Mouse (Mus musculus) heart, postnatal 0 days (tissue): Measurements from ENCODE around the gene Nrp1. TPM values are rescaled to one million over a fixed set of nuclear protein-coding genes. Genes with fewer than 3 reads are reported as not detected.

Experiments used
- ATAC-seq: fragments of 200-750 bp; cut with Nextera tagmentation; 2 replicates; pipeline ENCODE4 v1.8.0; 2017; ENCODE audit warnings: low read depth, moderate number of reproducible peaks, moderate library complexity; ENCODE audit not compliant: insufficient read depth
- DNase-seq: peaks from one replicate; pipeline ENCODE4 v3.0.0-alpha.2; 2016; ENCODE audit warnings: low spot score
- H3K27ac ChIP-seq: fragments of 300-500 bp; sonication (generic); 2 replicates; pipeline ENCODE4 v1.5.1; 2014; ENCODE audit warnings: low read depth, mild to moderate bottlenecking
- H3K27me3 ChIP-seq: fragments of 300-500 bp; sonication (generic); 2 replicates; pipeline ENCODE4 v1.6.1; 2014; ENCODE audit warnings: low read length, mixed read lengths; ENCODE audit not compliant: control insufficient read depth, insufficient read depth
- H3K36me3 ChIP-seq: fragments of 300-500 bp; sonication (generic); replicated peaks from 2 replicates; pipeline ENCODE4 v1.6.1; 2014; ENCODE audit warnings: low read length, mixed read lengths; ENCODE audit not compliant: control insufficient read depth, insufficient read depth
- H3K4me1 ChIP-seq: fragments of 300-500 bp; sonication (generic); 2 replicates; pipeline ENCODE4 v1.6.1; 2014; ENCODE audit warnings: antibody characterized with exemption; ENCODE audit not compliant: control insufficient read depth, insufficient read depth
- H3K4me2 ChIP-seq: fragments of 300-500 bp; sonication (generic); 2 replicates; pipeline ENCODE4 v1.6.1; 2014; ENCODE audit warnings: low read depth, mild to moderate bottlenecking, low read length, moderate library complexity
- H3K4me3 ChIP-seq: fragments of 300-500 bp; sonication (generic); 2 replicates; pipeline ENCODE4 v1.5.1; 2014; ENCODE audit warnings: low read depth, low read length
- H3K9ac ChIP-seq: fragments of 300-500 bp; sonication (generic); replicated peaks from 2 replicates; pipeline ENCODE4 v1.6.1; 2014; ENCODE audit warnings: low read depth, low read length, mixed read lengths
- H3K9me3 ChIP-seq: fragments of 300-500 bp; sonication (generic); replicated peaks from 2 replicates; pipeline ENCODE4 v1.6.1; 2016; ENCODE audit warnings: low read length; ENCODE audit not compliant: control insufficient read depth
- CTCF ChIP-seq: IDR thresholded peaks from 2 replicates; pipeline ENCODE4 v1.5.1; 2016; ENCODE audit warnings: antibody characterized with exemption, control low read depth, low read depth
- EP300 ChIP-seq: IDR thresholded peaks from 2 replicates; pipeline ENCODE4 v1.6.1; 2016; ENCODE audit warnings: antibody characterized with exemption, low read depth
- WGBS: fragments of 180-500 bp; shearing (Covaris S2); extraction: QIAGEN DNeasy Blood & Tissue Kit; methylation state at CpG from one replicate; pipeline ENCODE4 v1.1.7; 2014; 5-methylcytosine and 5-hydroxymethylcytosine counted together
- polyA plus RNA-seq: library from polyadenylated mRNA; unstranded; fragments of >200 nt; fragmentation: Nextera tagmentation; extraction: Ambion mirVana; gene quantifications from 2 replicates; pipeline ENCODE4 v1.2.1, GENCODE M21; 2015
- total RNA-seq: library from RNA; depleted of rRNA; stranded (reverse); fragments of >200 nt; gene quantifications from 2 replicates; pipeline ENCODE4 v1.2.3, GENCODE M21; 2014; ENCODE audit warnings: low replicate concordance

Gene Nrp1
- total and polyA plus RNA-seq, 2 experiments from 2014 or later: 90.5 to 122 TPM

GRCm38 (mm10) chr8:128498836-128499235 lies 140.4 kb downstream of the Nrp1 start:
- H3K4me1 ChIP-seq: no peaks in the 10 kb centered on the region
- peaks cover 96% of the 10 kb centered on the region for H3K36me3 ChIP-seq
- H3K9ac ChIP-seq: no peak overlapping the region
- no peak for DNase-seq
- H3K27me3 ChIP-seq: no peaks in the 10 kb centered on the region
- no peak for TF ChIP-seq EP300
- TF ChIP-seq CTCF: no peak
- H3K27ac ChIP-seq: no peak overlapping the region
- no peak overlapping the region for H3K4me2 ChIP-seq
- ATAC-seq: no peak
- 82% methylated on average over 4 of the region's 4 CpGs for WGBS
- H3K9me3 ChIP-seq: no peaks in the 10 kb centered on the region
- H3K4me3 ChIP-seq: no peak overlapping the region

GRCm38 (mm10) chr8:128504136-128504829 lies 145.9 kb downstream of the Nrp1 start:
- peaks cover 4% of the 10 kb centered on the region for H3K4me1 ChIP-seq
- ATAC-seq (no peak), DNase-seq (no peak)
- 79% methylated on average over 5 of the region's 5 CpGs for WGBS
- no peak overlapping the region for H3K4me3 ChIP-seq
- peaks cover 53% of the 10 kb centered on the region for H3K36me3 ChIP-seq
- no peak overlapping the region for H3K27ac ChIP-seq
- no peaks in the 10 kb centered on the region for H3K27me3 ChIP-seq
- no peak overlapping the region for H3K9ac ChIP-seq
- H3K9me3 ChIP-seq: no peaks in the 10 kb centered on the region
- no peak overlapping the region for H3K4me2 ChIP-seq
- TF ChIP-seq EP300 (no peak), CTCF (no peak)

- H3K4me3 ChIP-seq: no peak overlapping the region
- H3K9me3 ChIP-seq: no peaks in the 10 kb centered on the region
- H3K36me3 ChIP-seq: peaks cover 37% of the 10 kb centered on the region
- H3K27ac ChIP-seq: no peak overlapping the region
- H3K9ac ChIP-seq: no peak overlapping the region
- TF ChIP-seq CTCF (no peak), EP300 (no peak)
- no peak for DNase-seq
- H3K27me3 ChIP-seq: no peaks in the 10 kb centered on the region
- H3K4me2 ChIP-seq: no peak overlapping the region
- ATAC-seq: peak; percentile 49; the same call in 1 of the 2 replicates
- H3K4me1 ChIP-seq: peaks cover 4% of the 10 kb centered on the region
These were observed 147.5 kb downstream of the Nrp1 start for GRCm38 (mm10) chr8:128505866-128506265.

GRCm38 (mm10) chr8:128508723-128509122 lies 150.3 kb downstream of the Nrp1 start:
- no peak for DNase-seq
- H3K9me3 ChIP-seq: no peaks in the 10 kb centered on the region
- no peak overlapping the region for H3K27ac ChIP-seq
- no peak overlapping the region for H3K4me3 ChIP-seq
- H3K27me3 ChIP-seq: no peaks in the 10 kb centered on the region
- H3K4me1 ChIP-seq: peaks cover 4% of the 10 kb centered on the region
- H3K36me3 ChIP-seq: peaks cover 8% of the 10 kb centered on the region
- H3K4me2 ChIP-seq: no peak overlapping the region
- TF ChIP-seq CTCF: no peak
- TF ChIP-seq EP300: no peak
- ATAC-seq: no peak
- no peak overlapping the region for H3K9ac ChIP-seq

GRCm38 (mm10) chr8:128511021-128511420 lies 152.6 kb downstream of the Nrp1 start:
- Histone ChIP-seq H3K27me3 (no peaks in the 10 kb centered on the region), H3K36me3 (peaks cover under 1% of the 10 kb centered on the region; the same call in 1 of the 2 replicates), H3K4me2 (no peak overlapping the region), H3K27ac (no peak overlapping the region), H3K4me1 (peaks cover 4% of the 10 kb centered on the region), H3K4me3 (no peak overlapping the region), H3K9ac (no peak overlapping the region), H3K9me3 (no peaks in the 10 kb centered on the region)
- DNase-seq (no peak), ATAC-seq (no peak)
- TF ChIP-seq CTCF (no peak), EP300 (no peak)

- Histone ChIP-seq H3K4me3 (no peak overlapping the region), H3K9me3 (no peaks in the 10 kb centered on the region), H3K4me1 (peaks cover 4% of the 10 kb centered on the region), H3K9ac (no peak overlapping the region), H3K4me2 (no peak overlapping the region), H3K27ac (no peak overlapping the region), H3K27me3 (no peaks in the 10 kb centered on the region), H3K36me3 (no peaks in the 10 kb centered on the region; the same call in 1 of the 2 replicates)
- 97% methylated on average over 1 of the region's 1 CpGs for WGBS
- ATAC-seq (no peak), DNase-seq (no peak)
- TF ChIP-seq CTCF (no peak), EP300 (no peak)
These were observed 153.3 kb downstream of the Nrp1 start for GRCm38 (mm10) chr8:128511732-128512131.
